In the genomic region with DNA sequence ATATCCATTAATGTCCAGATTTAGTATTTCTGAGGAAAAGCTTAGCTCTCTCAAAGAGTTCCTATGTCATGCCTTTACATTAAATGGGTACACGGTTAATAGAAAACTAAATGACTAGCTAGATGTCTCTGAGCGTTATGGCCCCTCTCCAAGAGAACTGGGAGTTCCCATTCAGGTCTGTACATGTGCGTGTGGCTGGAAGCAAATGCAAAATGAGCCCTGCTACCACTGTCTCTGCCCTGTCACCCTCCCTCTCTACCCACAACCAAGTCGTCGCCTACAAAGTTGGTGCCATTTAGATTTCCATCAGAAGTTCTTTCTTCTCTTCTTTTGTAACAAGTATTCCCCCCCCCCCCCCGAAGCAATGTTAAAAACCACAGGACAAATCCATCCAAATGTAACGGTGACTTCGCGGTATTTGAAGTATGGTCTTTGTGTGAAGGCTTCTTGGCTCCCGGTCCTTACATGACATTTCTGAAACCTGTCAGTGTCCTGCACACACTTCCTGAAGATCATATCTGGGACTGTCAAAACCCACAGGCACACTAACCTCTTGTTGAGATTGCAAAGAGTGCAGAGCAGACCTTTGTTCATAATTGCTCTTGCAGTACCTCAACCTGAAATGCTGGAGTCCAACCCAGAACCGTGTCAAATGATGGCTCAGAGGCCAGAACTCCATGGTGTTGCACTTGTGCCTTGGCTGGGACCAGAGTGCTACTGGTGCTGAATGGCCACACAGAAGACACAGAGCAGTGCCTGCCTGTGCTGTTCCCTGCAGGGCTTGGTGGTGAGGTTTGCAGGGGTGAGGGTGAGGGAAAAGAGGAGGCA, we compare ENCODE assay signal across 22 mouse cellular contexts. TPM values are rescaled to one million over a fixed set of nuclear protein-coding genes. Genes with fewer than 3 reads are reported as not detected.
A peak's percentile ranks its signal among the peaks of the same experiment; 100 is the strongest.
DNase-seq lines count a peak whose midpoint lies in the region; ATAC-seq and TF ChIP-seq lines count a peak whose summit lies in the region.
"Had no signal": no experiment of that assay in that cellular context is flagged by ENCODE, and none has a peak within 500 bp of the region (broad histone marks: within the 10 kb centered on the region; RNA-seq: fewer than 3 reads in every experiment).

A gene (plus strand): TSS at position 595 of the 828 bp plus-strand sequence.

- DNase-seq in adrenal gland, postnatal 10 days, result no peak
- DNase-seq in adrenal gland, adult (ENCODE audit: inconsistent age in 2 of 2, low spot score in 1 of 2), result no peak
- no peak for DNase-seq in kidney, adult 8-10 months
- no peak for DNase-seq in stomach, postnatal 0 days (ENCODE audit: low spot score)
- DNase-seq in hindbrain, postnatal 0 days (ENCODE audit: low spot score), result no peak
- no peak for DNase-seq in lung, postnatal 0 days (ENCODE audit: low spot score)
- DNase-seq: cerebellum, postnatal 25 days; gastrocnemius, postnatal 36 days; kidney, adult 11 months; lung, postnatal 14 days; right cerebral cortex, postnatal 4 days had no signal

- no peak within 1 kb of the TSS for H3K4me3 ChIP-seq in kidney, embryonic 15.5 days (replicated peaks)
- H3K4me3 ChIP-seq in liver, embryonic 12.5 days, result peak within 1 kb of the TSS; percentile 31
- H3K4me3 ChIP-seq in stomach, postnatal 0 days (ENCODE audit: low read depth, low read length), result no peak within 1 kb of the TSS
- H3K4me3 ChIP-seq in hindbrain, postnatal 0 days (ENCODE audit: low read length), result no peak within 1 kb of the TSS
- no peak within 1 kb of the TSS for H3K4me3 ChIP-seq in lung, postnatal 0 days (ENCODE audit: low read depth, low read length)
- H3K4me3 ChIP-seq: forebrain, embryonic 10.5 days; heart, embryonic 13.5 days; hindbrain, embryonic 12.5 days; limb, embryonic 13.5 days; midbrain, embryonic 10.5 days; neural tube, embryonic 13.5 days had no signal

- ATAC-seq in kidney, embryonic 15.5 days (replicated peaks; ENCODE audit: low FRiP score), result no peak
- peak; percentile 19; the same call in 1 of the 2 replicates for ATAC-seq in liver, embryonic 12.5 days
- no peak for ATAC-seq in stomach, postnatal 0 days (ENCODE audit: low FRiP score, low TSS enrichment)
- ATAC-seq in hindbrain, postnatal 0 days, result no peak
- ATAC-seq in lung, postnatal 0 days, result no peak

- no peak within 1 kb of the TSS for H3K9ac ChIP-seq in kidney, embryonic 15.5 days
- H3K9ac ChIP-seq in liver, embryonic 12.5 days, result peak within 1 kb of the TSS; percentile 32
- no peak within 1 kb of the TSS for H3K9ac ChIP-seq in stomach, postnatal 0 days (ENCODE audit: low read length)
- no peak within 1 kb of the TSS for H3K9ac ChIP-seq in hindbrain, postnatal 0 days (replicated peaks; ENCODE audit: low read length)
- no peak within 1 kb of the TSS for H3K9ac ChIP-seq in lung, postnatal 0 days (replicated peaks; ENCODE audit: low read depth)
- H3K9ac ChIP-seq: heart, embryonic 13.5 days; hindbrain, embryonic 12.5 days; limb, embryonic 13.5 days; neural tube, embryonic 13.5 days had no signal

- no peaks in the 10 kb centered on the region for H3K36me3 ChIP-seq in kidney, embryonic 15.5 days
- no peaks in the 10 kb centered on the region for H3K36me3 ChIP-seq in liver, embryonic 12.5 days
- H3K36me3 ChIP-seq in stomach, postnatal 0 days (ENCODE audit: control insufficient read depth, insufficient read depth, low read length), result no peaks in the 10 kb centered on the region
- no peaks in the 10 kb centered on the region for H3K36me3 ChIP-seq in hindbrain, postnatal 0 days (ENCODE audit: insufficient read depth, low read length)
- H3K36me3 ChIP-seq in lung, postnatal 0 days (ENCODE audit: insufficient read depth, low read length), result no peaks in the 10 kb centered on the region
- H3K36me3 ChIP-seq: forebrain, embryonic 10.5 days; heart, embryonic 13.5 days; hindbrain, embryonic 12.5 days; limb, embryonic 13.5 days; midbrain, embryonic 10.5 days; neural tube, embryonic 13.5 days had no signal

- H3K4me1 ChIP-seq in kidney, embryonic 15.5 days, result no peaks in the 10 kb centered on the region
- H3K4me1 ChIP-seq in liver, embryonic 12.5 days, result peaks cover 8% of the 10 kb centered on the region; the same call in 1 of the 2 replicates
- H3K4me1 ChIP-seq in stomach, postnatal 0 days (replicated peaks; ENCODE audit: control insufficient read depth, insufficient read depth), result no peaks in the 10 kb centered on the region
- no peaks in the 10 kb centered on the region for H3K4me1 ChIP-seq in hindbrain, postnatal 0 days (ENCODE audit: insufficient read depth, low read length)
- H3K4me1 ChIP-seq in lung, postnatal 0 days (ENCODE audit: insufficient read depth, low read depth, low read length), result no peaks in the 10 kb centered on the region
- H3K4me1 ChIP-seq: heart, embryonic 13.5 days; hindbrain, embryonic 12.5 days; limb, embryonic 13.5 days; neural tube, embryonic 13.5 days had no signal

- H3K4me2 ChIP-seq in kidney, embryonic 15.5 days, result no peak within 1 kb of the TSS
- peak within 1 kb of the TSS; percentile 28 for H3K4me2 ChIP-seq in liver, embryonic 12.5 days
- no peak within 1 kb of the TSS for H3K4me2 ChIP-seq in stomach, postnatal 0 days (replicated peaks; ENCODE audit: low read depth)
- no peak within 1 kb of the TSS for H3K4me2 ChIP-seq in hindbrain, postnatal 0 days (ENCODE audit: low read depth, low read length)
- no peak within 1 kb of the TSS for H3K4me2 ChIP-seq in lung, postnatal 0 days (replicated peaks; ENCODE audit: low read depth, low read length)
- H3K4me2 ChIP-seq: heart, embryonic 13.5 days; hindbrain, embryonic 12.5 days; limb, embryonic 13.5 days; neural tube, embryonic 13.5 days had no signal

- H3K27ac ChIP-seq in kidney, embryonic 15.5 days, result no peak within 1 kb of the TSS
- H3K27ac ChIP-seq in liver, embryonic 12.5 days, result peak within 1 kb of the TSS; percentile 59
- no peak within 1 kb of the TSS for H3K27ac ChIP-seq in stomach, postnatal 0 days (replicated peaks)
- no peak within 1 kb of the TSS for H3K27ac ChIP-seq in hindbrain, postnatal 0 days
- H3K27ac ChIP-seq in lung, postnatal 0 days (ENCODE audit: low read length), result no peak within 1 kb of the TSS
- H3K27ac ChIP-seq: forebrain, embryonic 10.5 days; heart, embryonic 13.5 days; hindbrain, embryonic 12.5 days; limb, embryonic 13.5 days; neural tube, embryonic 13.5 days had no signal

- no peak for TF ChIP-seq EP300 in stomach, postnatal 0 days (optimal IDR thresholded peaks at IDR 0.05)
- no peak for TF ChIP-seq EP300 in lung, postnatal 0 days (IDR thresholded peaks at IDR 0.05)

- 83% methylated on average over 11 of the region's 11 CpGs for WGBS in kidney, embryonic 15.5 days
- 44% methylated on average over 11 of the region's 11 CpGs for WGBS in liver, embryonic 12.5 days (ENCODE audit: insufficient replicate concordance)
- 71% methylated on average over 11 of the region's 11 CpGs for whole genome bisulfite sequencing in stomach, postnatal 0 days
- WGBS in hindbrain, postnatal 0 days, result 84% methylated on average over 11 of the region's 11 CpGs
- WGBS in lung, postnatal 0 days, result 77% methylated on average over 11 of the region's 11 CpGs

- H3K27me3 ChIP-seq in kidney, embryonic 15.5 days, result no peaks in the 10 kb centered on the region
- peaks cover 9% of the 10 kb centered on the region; the same call in 1 of the 2 replicates for H3K27me3 ChIP-seq in liver, embryonic 12.5 days (replicated peaks)
- H3K27me3 ChIP-seq in stomach, postnatal 0 days (ENCODE audit: control insufficient read depth, insufficient read depth, low read length), result no peaks in the 10 kb centered on the region
- no peaks in the 10 kb centered on the region for H3K27me3 ChIP-seq in hindbrain, postnatal 0 days (ENCODE audit: insufficient read depth, low read length)
- H3K27me3 ChIP-seq in lung, postnatal 0 days (replicated peaks; ENCODE audit: insufficient read depth, low read length), result no peaks in the 10 kb centered on the region
- H3K27me3 ChIP-seq: hindbrain, embryonic 12.5 days; limb, embryonic 13.5 days; neural tube, embryonic 13.5 days had no signal

- no peak for TF ChIP-seq CTCF in stomach, postnatal 0 days (IDR thresholded peaks at IDR 0.05; ENCODE audit: low read depth)
- no peak for TF ChIP-seq CTCF in hindbrain, postnatal 0 days (IDR thresholded peaks at IDR 0.05; ENCODE audit: low read depth)
- TF ChIP-seq CTCF in lung, postnatal 0 days (IDR thresholded peaks at IDR 0.05), result no peak

- H3K9me3 ChIP-seq in kidney, embryonic 15.5 days (replicated peaks), result no peaks in the 10 kb centered on the region
- H3K9me3 ChIP-seq in liver, embryonic 12.5 days (replicated peaks), result no peaks in the 10 kb centered on the region
- no peaks in the 10 kb centered on the region for H3K9me3 ChIP-seq in stomach, postnatal 0 days (ENCODE audit: control insufficient read depth, low read length)
- no peaks in the 10 kb centered on the region for H3K9me3 ChIP-seq in hindbrain, postnatal 0 days (ENCODE audit: low read length)
- no peaks in the 10 kb centered on the region for H3K9me3 ChIP-seq in lung, postnatal 0 days (ENCODE audit: low read length)
- H3K9me3 ChIP-seq: forebrain, embryonic 10.5 days; heart, embryonic 13.5 days; hindbrain, embryonic 12.5 days; limb, embryonic 13.5 days; midbrain, embryonic 10.5 days; neural tube, embryonic 13.5 days had no signal

RNA-seq across cellular contexts. Expression of the gene that starts here (rescaled TPM):
- total RNA-seq in adrenal gland, postnatal 10 days (2021), result 1,000 to 10,000 TPM; 3,016 to 7,289 TPM
- polyA plus RNA-seq in kidney, embryonic 15.5 days (2015; fragmentation: Nextera tagmentation; extraction: Ambion mirVana), result 10.8 and 32.4 TPM in 2 replicates
- polyA plus RNA-seq in liver, embryonic 12.5 days (2016; fragmentation: Nextera tagmentation; extraction: Ambion mirVana), result 184 and 190 TPM in 2 replicates
- 29.1 and 50.8 TPM in 2 replicates for polyA plus RNA-seq in stomach, postnatal 0 days (2015; fragmentation: Nextera tagmentation; extraction: Ambion mirVana)
- total RNA-seq in hindbrain, postnatal 0 days (2014; rRNA removed), result not detected in 2 replicates
- not detected in 2 replicates for polyA plus RNA-seq in hindbrain, postnatal 0 days (2015; fragmentation: Nextera tagmentation; extraction: Ambion mirVana)
- 1.6 and 3.0 TPM in 2 replicates for polyA plus RNA-seq in lung, postnatal 0 days (2015; fragmentation: Nextera tagmentation; extraction: Ambion mirVana)
- total RNA-seq: left cerebral cortex, adult 18-20 months; monocyte, adult 5-6 weeks had no signal
- polyA plus RNA-seq: embryonic facial prominence, embryonic 11.5 days; forebrain, embryonic 10.5 days; hindbrain, embryonic 12.5 days; limb, embryonic 13.5 days; midbrain, embryonic 10.5 days had no signal

Comparison
In these comparisons a context has a peak if more than half of its experiments do, and no peak if none do; other contexts are left out.
1. RNA of the gene that starts here (total RNA-seq): 3,016 to 7,289 TPM in adrenal gland, postnatal 10 days; not detected in hindbrain, postnatal 0 days; every median in the first group is over 1,000 times any median in the second.